Mouse (Mus musculus): Measurements from ENCODE around the gene Kcnh8. TPM values are rescaled to one million over a fixed set of nuclear protein-coding genes. Genes with fewer than 3 reads are reported as not detected.
A peak's percentile ranks its signal among the peaks of the same experiment; 100 is the strongest.

Kcnh8 gene
- total RNA-seq, 2 experiments from 2014 or later: 0.26 to 0.29 TPM

DNA sequence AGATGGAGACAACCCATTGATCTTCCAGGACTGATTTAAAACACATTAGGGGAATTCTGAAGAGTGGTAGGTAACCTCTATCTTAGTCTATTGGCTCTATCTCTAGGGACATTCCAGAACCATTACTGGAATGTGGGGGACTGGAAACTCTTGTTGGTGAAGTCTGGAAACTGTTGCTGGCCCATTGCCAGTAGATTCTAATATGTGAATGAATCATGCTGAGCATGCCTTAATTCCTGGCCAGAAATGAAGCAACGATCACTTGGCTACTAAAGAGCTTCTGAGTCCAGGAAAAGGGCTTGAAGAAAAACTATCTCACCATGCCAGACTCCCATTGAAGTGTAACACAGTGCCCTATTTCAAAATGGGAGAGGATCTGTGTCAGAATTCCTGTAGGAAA is 208.3 kb downstream of the Kcnh8 start:
- peak in 1 of 2 experiments; percentile 24 for DNase-seq (ENCODE audit: low spot score in 2 of 2)

DNA sequence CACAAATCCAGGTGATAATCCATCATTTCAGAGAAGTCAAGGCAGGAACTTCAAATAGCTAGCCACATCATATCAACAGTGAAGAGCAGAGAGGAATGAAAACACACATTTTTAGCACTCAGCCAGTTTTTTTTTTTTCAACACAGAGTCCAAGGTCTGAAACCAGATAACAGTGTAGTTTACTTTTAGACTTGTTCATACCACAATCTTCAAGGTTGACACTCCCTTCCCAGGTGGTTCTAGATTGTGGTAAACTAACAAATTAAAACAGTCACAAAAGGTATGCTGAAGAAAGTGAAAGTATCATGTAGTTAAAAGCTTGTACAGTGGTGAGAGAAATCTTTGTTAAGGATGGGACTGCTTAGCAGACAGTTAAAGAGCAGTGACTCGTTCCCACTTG is 216.5 kb downstream of the Kcnh8 start:
- DNase-seq (ENCODE audit: low spot score in 2 of 2): no peak

DNA sequence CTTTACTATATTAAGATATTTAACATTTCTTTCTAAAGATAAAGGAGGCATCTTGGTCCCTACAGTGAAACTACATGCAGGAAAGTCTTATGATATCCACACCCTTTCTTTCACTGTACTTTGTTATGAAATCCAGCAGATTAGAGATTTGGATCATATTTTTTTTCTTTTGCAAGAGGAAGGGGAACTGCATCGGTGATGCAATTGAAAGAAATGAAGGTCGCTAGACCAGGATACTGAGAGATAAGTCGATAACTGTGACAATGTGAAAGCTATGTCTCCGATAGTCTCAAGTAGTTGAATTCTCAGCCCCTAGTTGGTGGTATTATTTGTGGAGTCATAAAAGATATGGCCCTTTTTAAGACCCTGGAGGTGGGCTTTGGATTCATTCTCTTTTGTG is 227.2 kb downstream of the Kcnh8 start:
- no peak for DNase-seq (ENCODE audit: low spot score in 2 of 2)

DNA sequence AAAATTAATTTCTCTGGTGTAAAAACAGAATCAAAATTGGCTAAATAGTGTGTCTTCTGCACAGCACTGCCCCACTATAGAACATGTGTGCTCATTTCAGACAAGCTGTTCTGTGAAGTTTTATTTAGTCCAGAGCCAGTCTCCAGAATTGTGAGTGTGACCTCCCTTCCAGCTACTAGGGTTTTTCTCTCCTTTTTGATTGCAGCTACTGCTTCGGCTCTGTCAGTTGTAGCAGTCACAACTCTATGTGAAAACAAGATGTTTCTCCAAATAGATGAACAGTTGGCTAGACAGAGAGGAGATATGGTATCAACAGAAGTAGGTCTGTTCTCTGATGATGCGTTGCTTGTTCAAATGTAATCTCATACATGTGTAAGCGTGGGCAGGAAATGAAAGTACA is 270.7 kb downstream of the Kcnh8 start:
- no peak for DNase-seq (ENCODE audit: low spot score in 2 of 2)

DNA sequence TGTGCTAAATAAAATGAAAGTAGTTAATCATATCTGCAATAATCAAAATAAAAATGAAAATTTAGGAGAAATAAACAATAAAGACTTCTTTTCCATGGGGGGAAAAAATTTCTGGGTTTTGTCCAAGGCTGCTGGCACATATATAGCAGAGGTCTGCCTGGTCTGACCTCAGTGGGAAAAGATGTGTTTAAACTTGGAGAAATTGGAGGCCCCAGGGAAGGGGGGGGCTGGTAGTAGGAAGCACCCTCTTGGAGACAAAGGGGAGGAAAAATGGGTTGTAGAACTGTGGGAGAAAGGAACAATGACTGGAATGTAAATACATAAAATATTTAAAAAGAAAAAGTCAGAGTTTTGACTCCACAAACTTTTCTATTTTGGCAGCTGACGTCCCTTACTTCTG is 276.5 kb downstream of the Kcnh8 start:
- no peak for DNase-seq (ENCODE audit: low spot score in 2 of 2)

DNA sequence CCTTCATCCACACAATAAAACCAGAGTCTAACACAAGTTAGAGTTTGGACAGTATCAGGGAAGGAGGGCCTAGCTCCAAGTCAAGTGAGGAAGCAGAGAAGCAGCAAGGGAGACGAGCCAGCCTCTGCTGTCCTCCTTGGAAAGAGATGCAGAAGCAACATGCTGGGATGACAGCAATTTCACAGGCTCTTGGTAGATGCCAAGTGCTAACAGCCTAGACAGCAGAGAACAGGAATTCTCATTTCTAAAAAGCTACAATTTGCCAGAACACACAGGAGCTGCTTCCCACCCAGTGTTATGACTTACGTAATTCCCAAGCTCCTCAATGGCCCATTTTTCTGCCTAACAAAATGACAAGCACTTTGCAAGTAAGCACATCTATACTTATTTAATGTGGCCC is 277.5 kb downstream of the Kcnh8 start:
- DNase-seq (ENCODE audit: low spot score in 2 of 2): no peak

DNA sequence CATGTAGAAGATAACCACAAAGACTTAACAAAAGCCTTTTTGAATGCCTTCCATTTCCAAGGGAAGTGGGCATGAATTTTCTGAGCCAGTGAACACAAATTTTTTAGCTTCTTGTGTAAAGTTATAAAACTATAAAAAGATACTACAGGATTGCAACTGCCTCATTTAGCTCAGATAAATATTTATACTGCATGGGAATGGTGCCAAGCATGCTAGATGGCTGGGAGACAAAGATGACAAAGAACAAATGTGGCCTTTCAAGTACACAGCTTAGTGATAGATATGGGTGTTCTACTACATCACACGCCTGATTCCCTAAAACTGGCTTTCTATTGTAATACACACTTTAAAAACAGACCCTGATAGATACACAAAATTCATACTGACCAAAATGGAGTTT is 282.7 kb downstream of the Kcnh8 start:
- no peak for DNase-seq (ENCODE audit: low spot score in 2 of 2)

DNA sequence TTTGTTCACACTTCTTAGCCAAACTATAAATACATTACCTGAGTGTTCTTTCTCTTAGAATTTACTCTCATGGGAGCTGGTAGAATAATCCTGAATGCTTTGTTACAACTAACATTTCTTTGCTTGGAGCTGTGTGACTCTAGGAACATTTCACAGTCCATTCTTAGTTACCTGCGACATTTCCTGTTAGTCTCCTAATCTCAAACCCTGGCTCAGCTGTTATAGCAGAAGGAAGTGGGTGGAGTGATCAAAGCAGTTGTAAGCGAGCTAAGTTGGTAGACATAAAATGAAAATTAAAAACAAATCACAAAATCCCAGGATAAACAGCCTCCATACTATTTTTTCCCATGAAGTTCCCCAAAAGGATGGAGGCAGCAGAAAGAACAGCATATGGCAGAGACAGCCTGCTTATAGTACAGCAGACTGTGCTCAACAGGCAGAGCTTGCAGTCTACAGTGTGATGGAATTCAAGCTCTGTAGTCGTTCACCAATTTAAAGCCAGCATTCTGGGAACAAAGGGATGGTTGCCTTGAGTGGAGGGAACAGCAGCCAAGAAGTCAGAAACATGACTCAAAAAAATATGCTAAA is 318.1 kb downstream of the Kcnh8 start:
- DNase-seq (ENCODE audit: low spot score in 2 of 2): no peak

DNA sequence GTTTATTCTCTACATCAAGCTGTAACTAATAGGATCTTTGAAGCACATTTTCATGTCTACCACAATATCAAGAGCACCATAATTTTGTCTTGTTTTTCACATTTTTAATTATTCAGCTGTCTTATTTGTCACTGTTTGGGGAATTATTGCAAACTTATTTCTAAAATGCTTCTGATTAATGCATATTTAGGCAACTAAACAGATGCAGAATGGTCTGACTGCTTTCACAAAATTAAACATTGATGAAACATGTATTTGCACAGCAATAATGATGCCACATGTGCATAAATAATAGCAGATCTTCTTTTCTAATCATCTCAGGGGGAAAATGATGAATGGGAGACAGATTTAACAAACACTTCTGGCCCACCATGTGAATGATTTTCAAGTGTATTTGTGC is 341.5 kb downstream of the Kcnh8 start:
- DNase-seq (ENCODE audit: low spot score in 2 of 2): no peak

DNA sequence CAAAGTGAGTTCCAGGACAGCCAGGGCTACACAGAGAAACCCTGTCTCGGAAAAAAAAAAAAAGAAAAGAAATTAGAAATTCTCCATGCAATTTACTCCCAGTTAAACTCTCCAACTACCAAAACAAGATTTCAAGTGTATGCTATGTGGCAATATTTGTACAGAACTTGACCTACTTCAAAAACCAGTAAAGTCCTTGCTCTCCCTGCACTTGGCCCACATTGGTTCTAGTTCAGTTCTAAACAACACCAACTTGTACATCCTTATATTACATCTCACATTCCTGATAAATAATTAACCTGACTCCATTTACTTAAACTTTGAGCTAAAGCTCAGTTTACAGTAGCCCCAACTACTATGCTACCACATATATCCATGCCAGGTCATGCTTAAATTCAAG is 370.2 kb downstream of the Kcnh8 start:
- DNase-seq (ENCODE audit: low spot score in 2 of 2): no peak

DNA sequence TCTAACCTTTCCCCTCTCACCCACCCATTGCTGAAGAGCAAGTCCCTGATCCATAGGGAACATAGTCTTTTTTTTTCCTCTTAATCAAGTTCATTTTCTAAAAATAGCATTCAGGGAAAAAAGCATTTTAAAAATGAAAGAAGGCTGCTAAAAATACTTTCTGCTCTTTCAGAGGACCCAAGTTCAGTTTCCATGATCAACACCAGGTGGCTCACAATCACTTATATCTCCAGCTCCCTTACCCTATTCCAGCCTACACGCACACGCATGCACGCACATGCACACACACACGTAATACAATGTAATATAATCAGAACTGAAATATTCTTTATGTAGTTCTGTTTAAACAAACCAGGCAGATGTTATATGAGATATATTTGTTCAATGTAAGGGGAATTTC is 378.4 kb downstream of the Kcnh8 start:
- no peak for DNase-seq (ENCODE audit: low spot score in 2 of 2)
